ENCODE assay signal across 1 mouse cellular context in the genomic region with DNA sequence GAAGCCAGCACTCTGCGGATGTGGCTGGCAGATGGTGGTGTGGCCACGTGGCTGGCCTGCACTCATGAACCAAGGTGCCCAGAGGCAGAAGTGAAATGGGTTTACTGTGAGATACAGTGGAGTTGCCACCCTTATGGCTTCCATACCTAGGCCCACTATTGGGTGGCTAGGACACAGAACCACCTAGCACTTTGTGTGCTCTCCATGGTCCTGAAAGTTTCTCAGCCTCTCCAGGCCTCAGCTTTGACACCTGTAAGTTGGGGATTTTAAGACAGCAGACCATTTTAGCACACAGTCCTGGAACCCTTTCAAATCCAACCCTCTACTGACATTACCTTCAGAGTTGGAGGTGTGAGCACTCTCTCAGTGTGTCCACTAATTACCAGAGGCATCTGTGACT.
TF ChIP-seq lines count a peak whose summit lies in the region.

No protein-coding gene starts in this region.

TF ChIP-seq in CH12.LX, 34 proteins besides CTCF, POLR2A, EP300 and RAD21:
- no peak for TF ChIP-seq MYC (IDR thresholded peaks at IDR 0.05; ENCODE audit: low read depth, low read length)
- no peak for TF ChIP-seq RCOR1 (conservative IDR thresholded peaks at IDR 0.05; ENCODE audit: low read depth, low read length)
- TF ChIP-seq USF1 (IDR thresholded peaks at IDR 0.05; ENCODE audit: low read depth, low read length) = no peak
- TF ChIP-seq MXI1 (IDR thresholded peaks at IDR 0.05; ENCODE audit: low read depth, low read length) = no peak
- TF ChIP-seq CHD1 (IDR thresholded peaks at IDR 0.05; ENCODE audit: low read depth, low read length) = no peak
- TF ChIP-seq NELFE (IDR thresholded peaks at IDR 0.05; ENCODE audit: low read depth, low read length) = no peak
- TF ChIP-seq USF2 (conservative IDR thresholded peaks at IDR 0.05; ENCODE audit: low read depth, low read length) = no peak
- no peak for TF ChIP-seq BHLHE40 (IDR thresholded peaks at IDR 0.05; ENCODE audit: low read depth, low read length)
- TF ChIP-seq ZC3H11A (IDR thresholded peaks at IDR 0.05; ENCODE audit: low read depth, low read length) = no peak
- TF ChIP-seq CHD2 (IDR thresholded peaks at IDR 0.05; ENCODE audit: low read length) = no peak
- no peak for TF ChIP-seq PAX5 (IDR thresholded peaks at IDR 0.05; ENCODE audit: low read length)
- TF ChIP-seq ETS1 (conservative IDR thresholded peaks at IDR 0.05; ENCODE audit: low read depth, low read length) = no peak
- no peak for TF ChIP-seq JUN (IDR thresholded peaks at IDR 0.05; ENCODE audit: insufficient read depth, low read depth, low read length)
- no peak for TF ChIP-seq ZMIZ1 (IDR thresholded peaks at IDR 0.05; ENCODE audit: low read depth, low read length)
- TF ChIP-seq MEF2A (IDR thresholded peaks at IDR 0.05; ENCODE audit: borderline replicate concordance, low read depth, low read length) = no peak
- TF ChIP-seq POLR2AphosphoS2 (IDR thresholded peaks at IDR 0.05; ENCODE audit: low read depth, low read length) = no peak
- no peak for TF ChIP-seq E2F4 (IDR thresholded peaks at IDR 0.05; ENCODE audit: insufficient replicate concordance, low read depth, low read length)
- TF ChIP-seq IRF4 (IDR thresholded peaks at IDR 0.05; ENCODE audit: low read depth, low read length) = no peak
- no peak for TF ChIP-seq ZNF384 (IDR thresholded peaks at IDR 0.05; ENCODE audit: low read depth, low read length)
